Mouse (Mus musculus): ENCODE data around the gene Cacnb4.
A peak's percentile ranks its signal among the peaks of the same experiment; 100 is the strongest.

Gene Cacnb4

GRCm38 (mm10) chr2:52525876-52526592, 150.6 kb downstream of the Cacnb4 start:
- DNase-seq (ENCODE audit: inconsistent age in 2 of 2, low spot score in 1 of 2): peak in 1 of 2 experiments; percentile 31

- no peak for DNase-seq (ENCODE audit: inconsistent age in 2 of 2, low spot score in 1 of 2)
These were observed 153.4 kb downstream of the Cacnb4 start for GRCm38 (mm10) chr2:52523056-52523715.

GRCm38 (mm10) chr2:52521012-52521411, 155.6 kb downstream of the Cacnb4 start:
- DNase-seq (ENCODE audit: inconsistent age in 2 of 2, low spot score in 1 of 2): no peak

GRCm38 (mm10) chr2:52518740-52519139, 157.9 kb downstream of the Cacnb4 start:
- DNase-seq (ENCODE audit: inconsistent age in 2 of 2, low spot score in 1 of 2): no peak

- no peak for DNase-seq (ENCODE audit: inconsistent age in 2 of 2, low spot score in 1 of 2)
These were observed 160.1 kb downstream of the Cacnb4 start for GRCm38 (mm10) chr2:52516534-52516933.

GRCm38 (mm10) chr2:52512865-52513388, 163.7 kb downstream of the Cacnb4 start:
- no peak for DNase-seq (ENCODE audit: inconsistent age in 2 of 2, low spot score in 1 of 2)

GRCm38 (mm10) chr2:52512206-52512605, 164.4 kb downstream of the Cacnb4 start:
- no peak for DNase-seq (ENCODE audit: inconsistent age in 2 of 2, low spot score in 1 of 2)

GRCm38 (mm10) chr2:52511799-52512198, 164.8 kb downstream of the Cacnb4 start:
- no peak for DNase-seq (ENCODE audit: inconsistent age in 2 of 2, low spot score in 1 of 2)

- no peak for DNase-seq (ENCODE audit: inconsistent age in 2 of 2, low spot score in 1 of 2)
These were observed 166.7 kb downstream of the Cacnb4 start for GRCm38 (mm10) chr2:52509779-52510500.

- DNase-seq (ENCODE audit: inconsistent age in 2 of 2, low spot score in 1 of 2): no peak
These were observed 171.5 kb downstream of the Cacnb4 start for GRCm38 (mm10) chr2:52505164-52505563.

GRCm38 (mm10) chr2:52504762-52505161, 171.9 kb downstream of the Cacnb4 start:
- peak in 1 of 2 experiments; percentile 76 for DNase-seq (ENCODE audit: inconsistent age in 2 of 2, low spot score in 1 of 2)

GRCm38 (mm10) chr2:52499849-52500262, 176.8 kb downstream of the Cacnb4 start:
- DNase-seq (ENCODE audit: inconsistent age in 2 of 2, low spot score in 1 of 2): no peak

GRCm38 (mm10) chr2:52499101-52499537, 177.5 kb downstream of the Cacnb4 start:
- no peak for DNase-seq (ENCODE audit: inconsistent age in 2 of 2, low spot score in 1 of 2)

GRCm38 (mm10) chr2:52495097-52495694, 181.4 kb downstream of the Cacnb4 start:
- no peak for DNase-seq (ENCODE audit: inconsistent age in 2 of 2, low spot score in 1 of 2)

GRCm38 (mm10) chr2:52494274-52494673, 182.4 kb downstream of the Cacnb4 start:
- no peak for DNase-seq (ENCODE audit: inconsistent age in 2 of 2, low spot score in 1 of 2)

- no peak for DNase-seq (ENCODE audit: inconsistent age in 2 of 2, low spot score in 1 of 2)
These were observed 183.8 kb downstream of the Cacnb4 start for GRCm38 (mm10) chr2:52492867-52493266.

- no peak for DNase-seq (ENCODE audit: inconsistent age in 2 of 2, low spot score in 1 of 2)
These were observed 186.8 kb downstream of the Cacnb4 start for GRCm38 (mm10) chr2:52489840-52490239.

GRCm38 (mm10) chr2:52483496-52483895, 193.1 kb downstream of the Cacnb4 start:
- peak; percentile 8 to 25 for DNase-seq (ENCODE audit: inconsistent age in 2 of 2, low spot score in 1 of 2)

GRCm38 (mm10) chr2:52480476-52480875, 196.2 kb downstream of the Cacnb4 start:
- DNase-seq (ENCODE audit: inconsistent age in 2 of 2, low spot score in 1 of 2): no peak

GRCm38 (mm10) chr2:52478501-52478900, 198.1 kb downstream of the Cacnb4 start:
- no peak for DNase-seq (ENCODE audit: inconsistent age in 2 of 2, low spot score in 1 of 2)

- DNase-seq (ENCODE audit: inconsistent age in 2 of 2, low spot score in 1 of 2): no peak
These were observed 199.1 kb downstream of the Cacnb4 start for GRCm38 (mm10) chr2:52477550-52477907.
